Mouse (Mus musculus): ENCODE measurements around the gene Faah. TPM values are rescaled to one million over a fixed set of nuclear protein-coding genes. Genes with fewer than 3 reads are reported as not detected.

Gene Faah
- polyA plus RNA-seq, 1 experiment from 2014 or later = 4.7 TPM

GRCm38 (mm10) chr4:115962671-115963412 lies 54.9 kb downstream of the Faah start:
- WGBS = 1% methylated on average over 75 of the region's 79 CpGs
- H3K9me3 ChIP-seq (replicated peaks) = no peaks in the 10 kb centered on the region
- peak overlapping the region; percentile 67 for H3K9ac ChIP-seq
- H3K4me1 ChIP-seq = peaks cover 21% of the 10 kb centered on the region
- peak; percentile 78 for ATAC-seq
- H3K36me3 ChIP-seq (ENCODE audit: poor library complexity, severe bottlenecking) = no peaks in the 10 kb centered on the region
- peak overlapping the region; percentile 82 for H3K4me2 ChIP-seq
- peaks cover 98% of the 10 kb centered on the region for H3K27me3 ChIP-seq
- no peak overlapping the region for H3K27ac ChIP-seq
- H3K4me3 ChIP-seq = peak overlapping the region; percentile 56

GRCm38 (mm10) chr4:115961991-115962390 lies 55.7 kb downstream of the Faah start:
- H3K27me3 ChIP-seq = peaks cover 98% of the 10 kb centered on the region
- H3K9ac ChIP-seq = no peak overlapping the region
- ATAC-seq = no peak
- peak overlapping the region; percentile 56; the same call in 1 of the 2 replicates for H3K4me3 ChIP-seq
- H3K4me2 ChIP-seq = peak overlapping the region; percentile 82
- H3K27ac ChIP-seq = no peak overlapping the region
- no peaks in the 10 kb centered on the region for H3K36me3 ChIP-seq (ENCODE audit: poor library complexity, severe bottlenecking)
- 11% methylated on average over 7 of the region's 7 CpGs for WGBS
- no peaks in the 10 kb centered on the region for H3K9me3 ChIP-seq (replicated peaks)
- peaks cover 21% of the 10 kb centered on the region for H3K4me1 ChIP-seq

GRCm38 (mm10) chr4:115959546-115959945 lies 58.2 kb downstream of the Faah start:
- ATAC-seq = no peak
- no peaks in the 10 kb centered on the region for H3K36me3 ChIP-seq (ENCODE audit: poor library complexity, severe bottlenecking)
- no peak overlapping the region for H3K27ac ChIP-seq
- no peak overlapping the region for H3K9ac ChIP-seq
- peaks cover 96% of the 10 kb centered on the region for H3K27me3 ChIP-seq
- no peak overlapping the region for H3K4me2 ChIP-seq
- H3K4me3 ChIP-seq = no peak overlapping the region
- H3K4me1 ChIP-seq = peaks cover 27% of the 10 kb centered on the region
- no peaks in the 10 kb centered on the region for H3K9me3 ChIP-seq (replicated peaks)

GRCm38 (mm10) chr4:115955494-115955775 lies 62.3 kb downstream of the Faah start:
- no peaks in the 10 kb centered on the region for H3K9me3 ChIP-seq (replicated peaks)
- no peak overlapping the region for H3K4me3 ChIP-seq
- H3K27ac ChIP-seq = no peak overlapping the region
- WGBS = 3% methylated on average over 3 of the region's 3 CpGs
- H3K27me3 ChIP-seq = peaks cover 97% of the 10 kb centered on the region
- H3K9ac ChIP-seq = no peak overlapping the region; the same call in 1 of the 2 replicates
- no peaks in the 10 kb centered on the region for H3K36me3 ChIP-seq (ENCODE audit: poor library complexity, severe bottlenecking)
- H3K4me1 ChIP-seq = peaks cover 6% of the 10 kb centered on the region; the same call in 1 of the 2 replicates
- no peak for ATAC-seq
- peak overlapping the region; percentile 50; the same call in 1 of the 2 replicates for H3K4me2 ChIP-seq

GRCm38 (mm10) chr4:115954656-115955493 lies 62.9 kb downstream of the Faah start:
- no peak overlapping the region; the same call in 1 of the 2 replicates for H3K9ac ChIP-seq
- peaks cover 97% of the 10 kb centered on the region for H3K27me3 ChIP-seq
- H3K4me2 ChIP-seq = peak overlapping the region; percentile 50
- no peaks in the 10 kb centered on the region for H3K9me3 ChIP-seq (replicated peaks)
- no peaks in the 10 kb centered on the region for H3K36me3 ChIP-seq (ENCODE audit: poor library complexity, severe bottlenecking)
- no peak overlapping the region for H3K27ac ChIP-seq
- H3K4me1 ChIP-seq = peaks cover 6% of the 10 kb centered on the region; the same call in 1 of the 2 replicates
- H3K4me3 ChIP-seq = peak overlapping the region; percentile 17; the same call in 1 of the 2 replicates
- WGBS = 2% methylated on average over 19 of the region's 19 CpGs
- ATAC-seq = no peak

- H3K4me2 ChIP-seq = no peak overlapping the region
- peaks cover 98% of the 10 kb centered on the region for H3K27me3 ChIP-seq
- H3K36me3 ChIP-seq (ENCODE audit: poor library complexity, severe bottlenecking) = no peaks in the 10 kb centered on the region
- H3K4me1 ChIP-seq = peaks cover 6% of the 10 kb centered on the region; the same call in 1 of the 2 replicates
- no peak for ATAC-seq
- 42% methylated on average over 5 of the region's 5 CpGs for WGBS
- H3K4me3 ChIP-seq = no peak overlapping the region
- no peak overlapping the region for H3K9ac ChIP-seq
- H3K27ac ChIP-seq = no peak overlapping the region
- no peaks in the 10 kb centered on the region for H3K9me3 ChIP-seq (replicated peaks)
These were observed 64.2 kb downstream of the Faah start for GRCm38 (mm10) chr4:115953559-115953958.

- Histone ChIP-seq H3K27me3 (peaks cover 98% of the 10 kb centered on the region), H3K4me2 (no peak overlapping the region), H3K27ac (no peak overlapping the region), H3K9me3 (replicated peaks) (no peaks in the 10 kb centered on the region), H3K4me3 (no peak overlapping the region), H3K36me3 (ENCODE audit: poor library complexity, severe bottlenecking) (no peaks in the 10 kb centered on the region), H3K9ac (no peak overlapping the region), H3K4me1 (peaks cover 6% of the 10 kb centered on the region; the same call in 1 of the 2 replicates)
- WGBS = 10% methylated on average over 6 of the region's 6 CpGs
- peak; percentile 55 for ATAC-seq
These were observed 65.0 kb downstream of the Faah start for GRCm38 (mm10) chr4:115952758-115953157.

- Histone ChIP-seq H3K4me3 (peak overlapping the region; percentile 22), H3K27ac (no peak overlapping the region), H3K4me1 (peaks cover 15% of the 10 kb centered on the region; the same call in 1 of the 2 replicates), H3K9me3 (replicated peaks) (no peaks in the 10 kb centered on the region), H3K9ac (no peak overlapping the region), H3K36me3 (ENCODE audit: poor library complexity, severe bottlenecking) (no peaks in the 10 kb centered on the region), H3K27me3 (peaks cover 100% of the 10 kb centered on the region), H3K4me2 (peak overlapping the region; percentile 52)
- 0% methylated on average over 40 of the region's 41 CpGs for WGBS
- ATAC-seq = peak; percentile 47; the same call in 1 of the 2 replicates
These were observed 73.9 kb downstream of the Faah start for GRCm38 (mm10) chr4:115943669-115944314.

GRCm38 (mm10) chr4:115941242-115941820 lies 76.4 kb downstream of the Faah start:
- H3K27ac ChIP-seq = no peak overlapping the region
- peaks cover 20% of the 10 kb centered on the region for H3K4me1 ChIP-seq
- no peak overlapping the region for H3K9ac ChIP-seq
- H3K27me3 ChIP-seq = peaks cover 100% of the 10 kb centered on the region
- ATAC-seq = no peak
- H3K36me3 ChIP-seq (ENCODE audit: poor library complexity, severe bottlenecking) = no peaks in the 10 kb centered on the region
- no peaks in the 10 kb centered on the region for H3K9me3 ChIP-seq (replicated peaks)
- no peak overlapping the region for H3K4me2 ChIP-seq
- no peak overlapping the region for H3K4me3 ChIP-seq
- WGBS = 3% methylated on average over 9 of the region's 9 CpGs

GRCm38 (mm10) chr4:115940681-115941080 lies 77.0 kb downstream of the Faah start:
- no peak overlapping the region for H3K9ac ChIP-seq
- no peaks in the 10 kb centered on the region for H3K36me3 ChIP-seq (ENCODE audit: poor library complexity, severe bottlenecking)
- H3K4me2 ChIP-seq = no peak overlapping the region
- 4% methylated on average over 3 of the region's 3 CpGs for WGBS
- no peaks in the 10 kb centered on the region for H3K9me3 ChIP-seq (replicated peaks)
- H3K4me3 ChIP-seq = no peak overlapping the region
- no peak overlapping the region for H3K27ac ChIP-seq
- H3K4me1 ChIP-seq = peaks cover 24% of the 10 kb centered on the region
- no peak for ATAC-seq
- peaks cover 100% of the 10 kb centered on the region for H3K27me3 ChIP-seq

- H3K4me3 ChIP-seq = peak within 1 kb of the TSS; percentile 33
- H3K27me3 ChIP-seq = peaks cover 99% of the 10 kb centered on the region
- under 1% methylated on average over 71 of the region's 71 CpGs for WGBS
- peaks cover 30% of the 10 kb centered on the region for H3K4me1 ChIP-seq
- H3K36me3 ChIP-seq (ENCODE audit: poor library complexity, severe bottlenecking) = no peaks in the 10 kb centered on the region
- H3K9me3 ChIP-seq (replicated peaks) = no peaks in the 10 kb centered on the region
- ATAC-seq = peak; percentile 52; the same call in 1 of the 2 replicates
- no peak within 1 kb of the TSS for H3K9ac ChIP-seq
- H3K4me2 ChIP-seq = peak within 1 kb of the TSS; percentile 60
- no peak within 1 kb of the TSS for H3K27ac ChIP-seq
These were observed 78.2 kb downstream of the Faah start, which contains the start of gene Dmbx1 for GRCm38 (mm10) chr4:115939295-115940102. TSS of gene Dmbx1 (minus strand) at chr4:115939926.

Measured in forebrain, embryonic 13.5 days (tissue).